Mouse (Mus musculus): ENCODE data around the gene Rbm18.
A peak's percentile ranks its signal among the peaks of the same experiment; 100 is the strongest.

The Rbm18 gene

DNA sequence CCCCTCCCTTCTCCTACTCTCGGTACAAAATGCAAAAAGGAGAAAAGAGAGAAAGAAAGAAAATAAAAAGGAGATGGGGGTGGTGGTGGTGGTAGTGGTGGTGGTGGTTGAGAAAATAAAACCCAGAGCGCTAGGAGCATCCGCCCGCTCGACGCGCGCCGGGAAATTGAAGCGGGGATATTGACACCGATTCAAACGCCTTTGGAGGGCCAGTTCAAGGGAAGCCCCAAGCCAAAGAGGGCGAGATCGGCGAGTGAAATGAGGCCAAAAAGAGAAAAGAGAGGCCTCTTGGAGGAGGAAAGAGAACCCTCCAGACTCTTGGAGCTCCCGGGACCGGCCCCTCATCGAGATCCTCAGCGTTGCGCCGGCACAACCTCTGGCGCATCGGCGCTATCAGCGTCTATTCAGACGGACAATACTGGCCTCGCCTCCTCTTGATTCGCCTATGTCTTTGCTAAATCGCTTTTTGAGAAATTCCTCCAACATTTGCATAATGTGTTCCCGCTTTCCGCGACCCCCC, 32.1 kb downstream of the Rbm18 start:
- no peak for DNase-seq

DNA sequence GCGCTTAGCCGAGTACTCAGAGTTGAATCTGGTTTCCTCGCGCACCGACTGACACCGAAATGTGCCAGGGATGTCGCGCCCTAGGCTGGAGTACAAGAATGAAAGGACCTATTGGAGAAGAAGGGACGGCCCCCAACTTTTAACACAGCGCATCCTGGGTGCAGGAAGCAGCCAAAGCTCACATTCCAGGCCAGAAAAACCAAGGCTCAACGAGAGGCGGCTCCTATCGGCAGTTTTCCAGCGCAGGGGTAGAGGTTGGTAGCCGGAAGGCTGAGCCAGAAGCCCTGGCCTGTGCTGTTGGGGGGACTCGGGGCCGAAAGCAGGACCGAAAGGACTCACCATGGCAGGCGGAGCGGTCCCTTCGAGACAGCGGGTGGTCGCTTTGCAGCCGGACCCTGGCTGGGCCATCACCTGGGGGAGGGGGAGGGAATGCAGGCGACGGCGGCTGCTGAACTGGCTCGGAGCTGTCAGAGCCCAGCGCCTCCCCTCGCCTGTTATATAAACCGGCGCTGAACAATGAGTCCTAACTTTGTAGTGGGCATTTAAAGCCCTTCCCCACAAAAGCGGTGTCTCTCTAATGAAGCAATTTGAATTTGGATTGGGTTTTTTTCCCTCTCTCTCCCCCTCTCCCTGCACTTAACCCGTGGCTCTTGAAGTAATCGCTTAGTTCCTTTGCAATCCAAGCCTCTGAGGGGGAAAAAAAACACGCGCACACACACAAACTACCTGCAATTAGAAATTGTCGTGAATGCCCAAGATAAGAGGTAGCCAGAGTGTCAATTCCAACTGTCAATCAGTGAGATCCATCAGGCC, 32.8 kb downstream of the Rbm18 start:
- DNase-seq, result no peak

DNA sequence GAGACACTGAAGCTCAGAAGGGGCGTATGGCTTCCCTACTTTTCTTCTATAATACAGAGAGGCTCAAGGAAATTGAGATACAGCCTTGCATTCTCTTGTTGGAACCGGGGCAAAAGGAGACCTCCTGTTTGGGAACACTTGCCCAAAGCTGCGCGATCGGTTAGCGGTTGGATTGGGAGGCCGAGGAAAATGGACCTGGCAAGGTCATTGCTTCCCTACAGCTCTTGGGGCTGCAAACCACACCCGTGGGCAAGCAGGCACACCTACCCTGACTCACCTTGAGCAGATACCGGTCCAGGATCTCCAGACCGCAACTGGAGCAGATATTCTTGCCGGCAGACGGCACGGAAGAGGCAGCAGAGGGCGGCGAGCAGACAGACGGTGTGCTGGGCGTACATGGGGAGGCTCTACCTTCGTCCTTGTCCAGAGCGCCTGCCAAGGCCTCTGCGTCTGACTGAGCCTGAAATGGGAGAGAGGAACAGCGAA, 33.5 kb downstream of the Rbm18 start:
- DNase-seq, result no peak

GRCm38 (mm10) chr2:36102559-36102946, 34.0 kb downstream of the Rbm18 start:
- DNase-seq, result no peak

- no peak for DNase-seq
Observed at GRCm38 (mm10) chr2:36101866-36102558, 34.6 kb downstream of the Rbm18 start.

DNA sequence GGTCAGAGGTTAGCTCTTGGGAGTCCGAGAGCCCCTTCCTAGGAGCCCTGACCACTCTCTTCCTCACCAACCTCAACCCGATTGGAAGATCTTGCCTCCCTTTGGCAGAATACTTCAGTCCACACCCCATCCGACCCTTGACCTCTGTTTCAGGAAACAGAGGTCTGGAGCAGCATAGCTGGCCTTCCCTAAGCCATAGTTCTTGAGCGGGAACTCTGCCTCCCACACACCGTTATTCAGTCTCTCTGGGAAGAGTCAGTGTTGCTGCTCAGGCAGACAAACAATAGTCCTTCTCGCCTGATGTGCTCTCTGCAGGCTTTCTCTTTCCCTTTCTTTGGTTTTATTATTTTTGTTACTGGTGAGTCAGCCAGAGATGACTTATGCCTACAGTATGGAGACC, 36.8 kb downstream of the Rbm18 start:
- no peak for DNase-seq

DNA sequence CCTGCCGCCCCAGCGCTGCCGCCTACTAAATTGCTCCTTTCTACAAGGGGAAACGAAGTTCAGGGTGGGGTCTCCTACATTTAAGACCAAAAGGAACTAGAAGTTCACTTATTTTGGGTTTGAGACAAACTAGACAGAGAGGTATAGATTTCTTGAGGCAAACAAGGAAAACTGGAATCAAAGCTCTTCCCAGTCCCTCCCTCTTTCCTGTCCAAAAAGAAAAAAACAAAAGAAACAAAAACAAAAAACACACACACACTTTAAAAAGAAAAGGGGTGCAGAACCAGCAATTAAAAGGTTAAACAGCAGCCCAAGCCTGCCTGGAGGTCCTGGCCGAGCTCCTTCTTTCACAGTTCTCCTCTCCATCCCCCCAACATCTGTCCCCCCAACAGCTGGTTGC, 38.6 kb downstream of the Rbm18 start:
- DNase-seq, result no peak

GRCm38 (mm10) chr2:36097129-36097815, 39.3 kb downstream of the Rbm18 start:
- no peak for DNase-seq

DNA sequence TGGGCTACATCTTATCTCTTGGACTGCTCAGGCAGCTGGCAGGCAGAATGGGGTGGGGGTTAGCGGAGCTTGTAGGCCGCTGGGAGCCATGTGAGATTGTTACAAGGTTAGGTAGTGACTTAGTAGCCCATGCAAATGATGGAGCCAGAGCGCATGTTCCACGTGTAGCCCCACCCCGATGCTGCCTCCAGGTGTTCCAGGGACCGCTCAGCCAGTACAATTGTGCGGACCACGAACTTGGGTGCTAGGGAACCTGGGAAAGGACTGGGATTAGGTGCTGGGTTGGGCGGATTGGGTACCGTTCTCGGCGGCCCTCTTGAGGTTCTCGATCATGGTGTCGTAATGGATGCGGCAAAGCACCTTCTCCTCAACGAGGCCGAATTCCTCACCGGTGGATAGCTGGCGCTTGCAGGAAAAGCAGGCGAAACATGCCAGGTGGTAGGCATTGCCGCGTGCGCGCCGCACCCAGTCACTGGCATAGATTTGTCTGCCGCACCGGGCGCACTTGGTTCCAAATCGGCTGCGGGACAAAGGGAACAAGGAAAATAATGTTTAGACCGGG, 42.6 kb downstream of the Rbm18 start:
- DNase-seq, result peak; percentile 27

DNA sequence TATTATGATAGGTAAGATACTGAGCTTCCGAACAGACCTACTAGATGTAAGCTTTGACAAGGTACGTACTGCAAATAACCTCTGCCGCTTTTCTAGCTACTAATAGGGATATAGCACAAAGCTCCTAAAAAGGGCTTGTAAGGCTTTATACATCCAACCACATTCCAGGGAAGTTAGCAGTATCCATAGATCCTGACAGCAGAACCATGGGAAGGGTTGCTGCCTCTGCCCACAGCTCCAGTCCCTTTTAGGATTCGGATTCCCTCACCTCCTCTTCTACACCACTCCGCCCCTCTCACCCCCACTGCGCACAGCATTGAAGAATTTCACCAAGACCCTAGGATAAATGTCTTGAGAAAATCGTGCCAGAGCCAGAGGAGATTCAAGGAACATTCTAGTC, 43.3 kb downstream of the Rbm18 start:
- DNase-seq, result no peak

DNA sequence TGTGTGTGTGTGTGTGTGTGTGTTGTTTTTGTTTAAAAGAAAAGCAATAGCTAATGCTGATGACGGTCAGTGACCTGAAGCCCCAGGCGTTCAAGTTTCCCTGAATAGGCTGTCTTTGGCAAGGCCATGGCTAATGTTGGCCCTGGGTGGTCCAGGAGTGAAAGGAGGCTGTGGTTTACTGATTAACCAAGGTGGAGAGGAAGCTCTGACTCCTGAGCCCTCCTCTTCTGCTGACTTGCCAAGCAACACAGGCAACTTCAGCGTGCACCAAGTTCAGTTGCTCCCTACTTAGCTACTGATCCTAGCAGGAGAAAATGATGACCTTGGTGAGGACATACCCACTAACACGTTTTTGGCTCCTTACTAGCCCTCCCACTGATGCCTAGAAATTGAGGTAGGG, 43.8 kb downstream of the Rbm18 start:
- DNase-seq, result peak; percentile 65

- DNase-seq, result peak; percentile 61
Observed at GRCm38 (mm10) chr2:36090853-36091741, 45.5 kb downstream of the Rbm18 start.

GRCm38 (mm10) chr2:36089190-36089589, 47.4 kb downstream of the Rbm18 start:
- DNase-seq, result no peak

GRCm38 (mm10) chr2:36085041-36085440, 51.5 kb downstream of the Rbm18 start:
- DNase-seq, result no peak

- no peak for DNase-seq
Observed at GRCm38 (mm10) chr2:36082802-36083580, 53.6 kb downstream of the Rbm18 start.

DNA sequence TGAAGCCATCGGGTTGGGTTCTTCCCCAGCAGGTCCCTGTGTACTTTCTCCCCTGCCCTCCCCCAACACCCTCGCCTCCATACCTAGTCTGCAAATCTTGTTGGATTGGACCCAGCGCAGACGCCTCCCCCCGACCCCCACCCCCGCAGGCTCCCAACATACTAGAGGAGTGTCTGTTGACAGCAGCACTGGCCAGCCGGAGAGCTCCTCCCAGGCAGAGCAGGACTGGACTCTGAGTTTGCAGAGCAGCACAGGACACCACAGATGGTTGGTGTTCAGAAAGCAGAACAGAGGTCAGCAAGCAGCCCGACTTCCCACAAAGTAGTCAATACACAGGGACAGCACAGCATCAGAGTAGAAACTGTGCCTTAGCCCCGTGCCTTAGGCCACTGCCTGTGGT, 55.1 kb downstream of the Rbm18 start:
- DNase-seq, result peak; percentile 38

- no peak for DNase-seq
Observed at GRCm38 (mm10) chr2:36077160-36077761, 59.3 kb downstream of the Rbm18 start.

- DNase-seq, result no peak
Observed at GRCm38 (mm10) chr2:36075210-36075609, 61.4 kb downstream of the Rbm18 start.

- peak; percentile 5 for DNase-seq
Observed at GRCm38 (mm10) chr2:36073781-36074180, 62.8 kb downstream of the Rbm18 start.

DNA sequence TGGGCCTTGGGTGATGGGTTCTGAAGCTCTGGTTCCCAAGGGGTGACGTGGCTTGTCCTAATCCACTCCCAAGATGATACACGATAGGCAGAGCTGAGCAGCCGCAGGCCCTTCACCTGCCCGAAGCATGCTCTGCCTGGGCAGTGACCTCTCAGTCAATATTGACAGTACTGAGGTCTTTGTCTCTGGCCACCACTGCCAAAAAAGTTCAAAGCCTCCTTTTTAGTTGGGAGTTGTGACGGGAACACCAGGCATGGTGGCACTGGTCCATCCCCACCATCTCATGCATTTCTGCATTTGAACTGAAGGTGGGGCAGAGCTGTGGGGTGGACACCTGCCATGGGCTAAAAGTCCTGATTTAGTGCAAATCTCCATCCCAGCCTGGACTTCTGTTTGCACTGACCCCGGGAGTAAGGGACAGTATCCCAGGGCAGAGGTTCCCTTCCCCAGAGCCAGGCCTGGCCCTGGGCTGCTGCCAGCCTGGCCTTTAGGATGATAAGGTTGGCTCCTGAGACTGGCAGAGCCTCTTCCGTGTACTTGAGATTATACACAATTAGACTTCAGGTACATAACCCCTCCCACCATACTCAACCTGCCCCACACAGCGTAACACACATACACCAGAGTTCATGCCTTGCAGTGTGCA, 64.8 kb downstream of the Rbm18 start:
- no peak for DNase-seq
